Mouse (Mus musculus) embryonic facial prominence, embryonic 14.5 days (tissue): Measurements from ENCODE around the gene Crocc2. TPM values are rescaled to one million over a fixed set of nuclear protein-coding genes. Genes with fewer than 3 reads are reported as not detected.
A peak's percentile ranks its signal among the peaks of the same experiment; 100 is the strongest.

Experiments
- ATAC-seq: fragments of 200-750 bp; cut with Nextera tagmentation; 2 replicates; pipeline ENCODE4 v1.8.0; 2017; ENCODE audit warnings: low read depth, moderate number of reproducible peaks, moderate TSS enrichment
- DNase-seq: peaks from one replicate; pipeline ENCODE4 v3.0.0-alpha.2; 2015; ENCODE audit warnings: low spot score
- H3K27ac ChIP-seq: fragments of 300-500 bp; sonication (generic); replicated peaks from 2 replicates; pipeline ENCODE4 v1.5.1; 2014; ENCODE audit warnings: low read depth, mild to moderate bottlenecking, low read length, moderate library complexity
- H3K27me3 ChIP-seq: fragments of 300-500 bp; sonication (generic); replicated peaks from 2 replicates; pipeline ENCODE4 v1.6.1; 2014; ENCODE audit warnings: low read length; ENCODE audit not compliant: control insufficient read depth, insufficient read depth
- H3K36me3 ChIP-seq: fragments of 300-500 bp; sonication (generic); 2 replicates; pipeline ENCODE4 v1.6.1; 2014; ENCODE audit warnings: low read length, mixed read lengths; ENCODE audit not compliant: control insufficient read depth, insufficient read depth
- H3K4me1 ChIP-seq: fragments of 300-500 bp; sonication (generic); 2 replicates; pipeline ENCODE4 v1.6.1; 2014; ENCODE audit warnings: antibody characterized with exemption, low read length; ENCODE audit not compliant: control insufficient read depth, insufficient read depth
- H3K4me2 ChIP-seq: fragments of 300-500 bp; sonication (generic); 2 replicates; pipeline ENCODE4 v1.6.1; 2014; ENCODE audit warnings: low read depth, mild to moderate bottlenecking, low read length, moderate library complexity, mixed read lengths
- H3K4me3 ChIP-seq: fragments of 300-500 bp; sonication (generic); 2 replicates; pipeline ENCODE4 v1.5.1; 2014; ENCODE audit warnings: low read depth, mild to moderate bottlenecking, low read length
- H3K9ac ChIP-seq: fragments of 300-500 bp; sonication (generic); 2 replicates; pipeline ENCODE4 v1.6.1; 2014; ENCODE audit warnings: low read depth, mild to moderate bottlenecking, low read length, moderate library complexity, mixed read lengths
- H3K9me3 ChIP-seq: fragments of 300-500 bp; sonication (generic); 2 replicates; pipeline ENCODE4 v1.6.1; 2016; ENCODE audit warnings: low read length; ENCODE audit not compliant: control insufficient read depth
- WGBS: fragments of 180-500 bp; shearing (Covaris S2); extraction: QIAGEN DNeasy Blood & Tissue Kit; methylation state at CpG from one replicate; pipeline ENCODE4 v1.1.7; 2014; 5-methylcytosine and 5-hydroxymethylcytosine counted together
- polyA plus RNA-seq: library from polyadenylated mRNA; unstranded; fragments of >200 nt; fragmentation: Nextera tagmentation; extraction: Ambion mirVana; gene quantifications from 2 replicates; pipeline ENCODE4 v1.2.1, GENCODE M21; 2014

Crocc2 gene
- 0.56 and 3.0 TPM in 2 replicates for polyA plus RNA-seq

- ATAC-seq: no peak; the same call in 1 of the 2 replicates
- DNase-seq: no peak
- H3K9me3 ChIP-seq: no peaks in the 10 kb centered on the region
- no peak within 1 kb of the TSS for H3K27ac ChIP-seq
- no peaks in the 10 kb centered on the region for H3K4me1 ChIP-seq
- H3K4me3 ChIP-seq: no peak within 1 kb of the TSS
- no peak within 1 kb of the TSS for H3K9ac ChIP-seq
- no peak within 1 kb of the TSS for H3K4me2 ChIP-seq
- H3K36me3 ChIP-seq: no peaks in the 10 kb centered on the region
- 34% methylated on average over 10 of the region's 10 CpGs for WGBS
- no peaks in the 10 kb centered on the region for H3K27me3 ChIP-seq
Observed at GRCm38 (mm10) chr1:93168295-93168775, at the start of gene Crocc2. Crocc2 (plus strand) TSS chr1:93168725.

- no peak overlapping the region for H3K9ac ChIP-seq
- H3K36me3 ChIP-seq: no peaks in the 10 kb centered on the region
- H3K4me2 ChIP-seq: no peak overlapping the region
- no peaks in the 10 kb centered on the region for H3K27me3 ChIP-seq
- 25% methylated on average over 4 of the region's 4 CpGs for WGBS
- no peaks in the 10 kb centered on the region for H3K9me3 ChIP-seq
- DNase-seq: no peak
- no peak overlapping the region for H3K4me3 ChIP-seq
- H3K4me1 ChIP-seq: peaks cover 9% of the 10 kb centered on the region; the same call in 1 of the 2 replicates
- H3K27ac ChIP-seq: no peak overlapping the region
- no peak for ATAC-seq
Observed at GRCm38 (mm10) chr1:93118816-93119215, 49.7 kb upstream of the Crocc2 start.

GRCm38 (mm10) chr1:93123179-93123854 is 45.2 kb upstream of the Crocc2 start:
- no peak overlapping the region for H3K4me3 ChIP-seq
- no peaks in the 10 kb centered on the region for H3K9me3 ChIP-seq
- H3K4me2 ChIP-seq: no peak overlapping the region
- ATAC-seq: peak; percentile 54
- H3K9ac ChIP-seq: no peak overlapping the region
- DNase-seq: peak; percentile 66
- WGBS: 60% methylated on average over 11 of the region's 11 CpGs
- no peaks in the 10 kb centered on the region for H3K36me3 ChIP-seq
- H3K27me3 ChIP-seq: no peaks in the 10 kb centered on the region
- peaks cover 6% of the 10 kb centered on the region; the same call in 1 of the 2 replicates for H3K4me1 ChIP-seq
- peak overlapping the region; percentile 19; the same call in 1 of the 2 replicates for H3K27ac ChIP-seq

- WGBS: 59% methylated on average over 8 of the region's 8 CpGs
- no peak overlapping the region for H3K4me3 ChIP-seq
- no peak overlapping the region for H3K4me2 ChIP-seq
- H3K9ac ChIP-seq: no peak overlapping the region
- H3K4me1 ChIP-seq: peaks cover 6% of the 10 kb centered on the region; the same call in 1 of the 2 replicates
- no peak for ATAC-seq
- no peaks in the 10 kb centered on the region for H3K27me3 ChIP-seq
- no peak for DNase-seq
- H3K36me3 ChIP-seq: no peaks in the 10 kb centered on the region
- no peaks in the 10 kb centered on the region for H3K9me3 ChIP-seq
- peak overlapping the region; percentile 19; the same call in 1 of the 2 replicates for H3K27ac ChIP-seq
Observed at GRCm38 (mm10) chr1:93124066-93124465, 44.5 kb upstream of the Crocc2 start.

GRCm38 (mm10) chr1:93125256-93125655 is 43.3 kb upstream of the Crocc2 start:
- H3K27me3 ChIP-seq: no peaks in the 10 kb centered on the region
- no peak overlapping the region for H3K4me2 ChIP-seq
- no peak for ATAC-seq
- H3K36me3 ChIP-seq: no peaks in the 10 kb centered on the region
- DNase-seq: peak; percentile 58
- no peak overlapping the region for H3K9ac ChIP-seq
- WGBS: 44% methylated on average over 5 of the region's 5 CpGs
- peaks cover 6% of the 10 kb centered on the region; the same call in 1 of the 2 replicates for H3K4me1 ChIP-seq
- no peaks in the 10 kb centered on the region for H3K9me3 ChIP-seq
- H3K27ac ChIP-seq: no peak overlapping the region
- no peak overlapping the region for H3K4me3 ChIP-seq

GRCm38 (mm10) chr1:93128209-93128608 is 40.3 kb upstream of the Crocc2 start:
- no peak for DNase-seq
- WGBS: 81% methylated on average over 8 of the region's 8 CpGs

GRCm38 (mm10) chr1:93128710-93129349 is 39.7 kb upstream of the Crocc2 start:
- H3K4me3 ChIP-seq: no peak overlapping the region
- 13% methylated on average over 6 of the region's 6 CpGs for WGBS
- H3K36me3 ChIP-seq: no peaks in the 10 kb centered on the region
- peaks cover 2% of the 10 kb centered on the region; the same call in 1 of the 2 replicates for H3K4me1 ChIP-seq
- DNase-seq (peak; percentile 84), ATAC-seq (peak; percentile 73)
- H3K9ac ChIP-seq: no peak overlapping the region
- H3K4me2 ChIP-seq: no peak overlapping the region
- H3K27ac ChIP-seq: no peak overlapping the region
- no peaks in the 10 kb centered on the region for H3K27me3 ChIP-seq
- H3K9me3 ChIP-seq: no peaks in the 10 kb centered on the region

More at GRCm38 (mm10) chr1:93128209-93128608, 40.3 kb upstream of the Crocc2 start:
- H3K27ac ChIP-seq: no peak overlapping the region
- H3K9me3 ChIP-seq: no peaks in the 10 kb centered on the region
- H3K9ac ChIP-seq: no peak overlapping the region
- H3K36me3 ChIP-seq: no peaks in the 10 kb centered on the region
- no peaks in the 10 kb centered on the region for H3K27me3 ChIP-seq
- H3K4me3 ChIP-seq: no peak overlapping the region
- H3K4me1 ChIP-seq: peaks cover 6% of the 10 kb centered on the region; the same call in 1 of the 2 replicates
- ATAC-seq: no peak
- H3K4me2 ChIP-seq: no peak overlapping the region

- Histone ChIP-seq H3K4me1 (no peaks in the 10 kb centered on the region; the same call in 1 of the 2 replicates), H3K9me3 (no peaks in the 10 kb centered on the region), H3K9ac (no peak overlapping the region), H3K27me3 (no peaks in the 10 kb centered on the region), H3K27ac (no peak overlapping the region), H3K36me3 (no peaks in the 10 kb centered on the region), H3K4me3 (no peak overlapping the region), H3K4me2 (no peak overlapping the region)
- DNase-seq (peak; percentile 62), ATAC-seq (no peak; the same call in 1 of the 2 replicates)
- WGBS: 68% methylated on average over 10 of the region's 10 CpGs
Observed at GRCm38 (mm10) chr1:93130242-93130983, 38.1 kb upstream of the Crocc2 start.
